Mouse (Mus musculus) ES-E14 (cell line): Measurements from ENCODE around the gene Sv2c.

Source experiments
- CHD2 ChIP-seq: IDR thresholded peaks from 2 replicates; pipeline ENCODE4 v1.6.1; 2014; ENCODE audit warnings: mild to moderate bottlenecking, low read depth, low read length, inconsistent platforms
- MAFK ChIP-seq: IDR thresholded peaks from 2 replicates; pipeline ENCODE4 v1.6.1; 2014; ENCODE audit warnings: mild to moderate bottlenecking, low read depth, low read length, inconsistent platforms; ENCODE audit not compliant: insufficient read depth
- ZNF384 ChIP-seq: IDR thresholded peaks from 2 replicates; pipeline ENCODE4 v1.6.1; 2012; ENCODE audit warnings: low read depth, low read length, inconsistent platforms

DNA sequence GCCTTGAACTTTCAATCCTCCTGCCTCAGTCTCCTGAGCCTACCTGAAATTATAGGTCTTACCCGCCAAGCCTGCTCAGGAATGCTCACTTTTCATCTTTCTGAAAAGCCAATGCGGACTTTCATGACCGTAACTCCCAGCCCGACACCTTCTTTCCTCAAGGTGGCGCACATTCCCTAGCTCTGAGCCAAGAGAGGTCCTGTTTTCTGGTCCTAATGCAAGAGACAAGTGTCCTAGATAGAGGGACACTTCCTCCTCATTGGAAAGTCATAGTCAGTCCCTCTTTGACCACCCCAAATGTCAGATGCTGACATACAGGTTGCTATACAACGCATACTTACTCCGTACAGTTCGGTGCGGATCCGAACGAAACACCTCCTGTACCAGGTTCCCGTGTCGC is 146.0 kb downstream of the Sv2c start:
- TF ChIP-seq ZNF384: no peak
- TF ChIP-seq CHD2: no peak
- TF ChIP-seq MAFK: no peak
